Mouse (Mus musculus): ENCODE measurements at regions not wholly inside any gene's neighbourhood (a gene's known extent, or its start where the extent isn't known, plus 50 kb on each side); places are given as distances from the start of the nearest gene placed in this dataset.

- TF ChIP-seq MAFK (IDR thresholded peaks at IDR 0.05; ENCODE audit: insufficient read depth, low read depth, low read length) (no peak), CHD2 (IDR thresholded peaks at IDR 0.05; ENCODE audit: low read depth, low read length) (no peak), ZC3H11A (IDR thresholded peaks at IDR 0.05; ENCODE audit: borderline replicate concordance, low read depth, low read length) (no peak), ZNF384 (IDR thresholded peaks at IDR 0.05; ENCODE audit: low read depth, low read length) (no peak), HCFC1 (IDR thresholded peaks at IDR 0.05; ENCODE audit: borderline replicate concordance, insufficient read depth, low read length) (no peak)
These were observed 118.1 kb upstream of the C1qtnf3 start for GRCm38 (mm10) chr15:10833866-10834571.
